Mouse (Mus musculus): Measurements from ENCODE around the gene Col18a1. TPM values are rescaled to one million over a fixed set of nuclear protein-coding genes. Genes with fewer than 3 reads are reported as not detected.

Col18a1 gene
- total RNA-seq, 1 experiment = 414 TPM

DNA sequence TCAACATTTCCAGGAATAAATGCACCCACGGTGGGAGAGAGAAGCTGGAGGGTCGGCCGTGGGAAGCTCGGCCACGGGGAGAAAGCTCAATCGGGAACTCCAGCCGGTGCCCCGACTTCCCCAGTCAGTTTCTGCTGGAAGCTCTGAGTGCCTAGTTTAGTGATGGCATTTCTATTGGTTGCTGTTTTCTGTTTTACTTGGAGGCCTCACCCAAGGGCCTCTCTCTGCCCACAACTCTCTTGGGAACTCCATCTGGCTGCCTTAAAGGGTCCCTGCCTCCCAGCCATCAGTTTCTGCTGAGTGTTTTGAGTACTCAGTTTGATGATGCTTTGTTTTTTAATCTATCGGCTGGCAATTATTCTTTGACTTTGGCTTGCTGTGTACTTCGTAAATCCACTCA is 109.6 kb downstream of the Col18a1 start:
- H3K36me3 ChIP-seq (ENCODE audit: control insufficient read depth, insufficient read depth, low read length, poor library complexity, severe bottlenecking) = peaks cover 79% of the 10 kb centered on the region
- in situ Hi-C loops (cut with MboI; ENCODE audit: low sequenced_read_pairs in 2 of 2, unreplicated experiment in 2 of 2) = no loop called here
- TF ChIP-seq ZC3H11A (IDR thresholded peaks at IDR 0.05; ENCODE audit: borderline replicate concordance, low read depth, low read length) (no peak), MAFK (IDR thresholded peaks at IDR 0.05; ENCODE audit: insufficient read depth, low read depth, low read length) (no peak), HCFC1 (IDR thresholded peaks at IDR 0.05; ENCODE audit: borderline replicate concordance, insufficient read depth, low read length) (no peak), CHD2 (IDR thresholded peaks at IDR 0.05; ENCODE audit: low read depth, low read length) (no peak), ZNF384 (IDR thresholded peaks at IDR 0.05; ENCODE audit: low read depth, low read length) (no peak)

DNA sequence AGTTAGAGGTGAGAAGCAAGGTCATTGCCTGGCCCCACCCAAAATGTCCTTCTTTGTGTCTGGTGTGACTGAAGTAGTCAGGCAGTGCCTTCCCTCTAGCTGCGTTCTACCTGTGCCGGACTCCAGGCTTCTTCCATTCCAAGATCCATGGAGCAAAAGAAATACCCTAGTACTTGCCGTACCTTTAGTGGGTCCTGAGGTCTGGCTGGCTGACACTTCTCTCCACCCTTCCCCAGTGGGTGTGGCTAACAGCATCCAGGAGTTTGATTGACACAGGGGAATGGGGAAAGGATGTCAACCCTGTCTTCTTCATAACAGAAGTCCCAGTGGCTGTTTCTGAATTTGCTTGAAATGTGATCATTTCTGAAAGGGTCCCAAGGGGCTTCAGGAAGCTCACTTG is 117.7 kb downstream of the Col18a1 start:
- peaks cover 58% of the 10 kb centered on the region for H3K36me3 ChIP-seq (ENCODE audit: control insufficient read depth, insufficient read depth, low read length, poor library complexity, severe bottlenecking)
- in situ Hi-C loops (cut with MboI; ENCODE audit: low sequenced_read_pairs in 2 of 2, unreplicated experiment in 2 of 2) = no loop called here
- no peak overlapping the region for H3K4me3 ChIP-seq (ENCODE audit: insufficient read depth in 1 of 2, low read depth in 1 of 2, low read length in 2 of 2, poor library complexity in 1 of 2, severe bottlenecking in 1 of 2)
- no peaks in the 10 kb centered on the region for H3K9me3 ChIP-seq (ENCODE audit: control insufficient read depth, insufficient read depth, low read depth, low read length)
- DNase-seq (ENCODE audit: low read depth, low spot score) = peak; percentile 25
- H3K9ac ChIP-seq (ENCODE audit: insufficient read depth, low read depth, low read length, poor library complexity, severe bottlenecking) = no peak overlapping the region
- H3K27ac ChIP-seq (ENCODE audit: insufficient read depth, low read depth, low read length, poor library complexity, severe bottlenecking) = peak overlapping the region; percentile 9; the same call in 1 of the 2 replicates
- no peak for TF ChIP-seq HCFC1 (IDR thresholded peaks at IDR 0.05; ENCODE audit: borderline replicate concordance, insufficient read depth, low read length)
- TF ChIP-seq ZNF384 (IDR thresholded peaks at IDR 0.05; ENCODE audit: low read depth, low read length) = no peak
- TF ChIP-seq CHD2 (IDR thresholded peaks at IDR 0.05; ENCODE audit: low read depth, low read length) = no peak
- no peak for TF ChIP-seq ZC3H11A (IDR thresholded peaks at IDR 0.05; ENCODE audit: borderline replicate concordance, low read depth, low read length)
- no peak for TF ChIP-seq MAFK (IDR thresholded peaks at IDR 0.05; ENCODE audit: insufficient read depth, low read depth, low read length)
- peaks cover 3 to 6% of the 10 kb centered on the region in 2 experiments; a peak in 3 of 4 replicates for H3K4me1 ChIP-seq (ENCODE audit: control insufficient read depth in 2 of 2, insufficient read depth in 2 of 2, low read length in 2 of 2, poor library complexity in 1 of 2)

More for the DNA sequence above, 109.6 kb downstream of the Col18a1 start:
- Histone ChIP-seq H3K9me3 (ENCODE audit: control insufficient read depth, insufficient read depth, low read depth, low read length) (no peaks in the 10 kb centered on the region), H3K4me1 (ENCODE audit: control insufficient read depth in 2 of 2, insufficient read depth in 2 of 2, low read length in 2 of 2, poor library complexity in 1 of 2) (0 out of 4 replicates have a peak, but pooled peaks cover 0 to 3% of the 10 kb centered on the region in 2 experiments), H3K27ac (ENCODE audit: insufficient read depth, low read depth, low read length, poor library complexity, severe bottlenecking) (no peak overlapping the region), H3K4me3 (ENCODE audit: insufficient read depth in 1 of 2, low read depth in 1 of 2, low read length in 2 of 2, poor library complexity in 1 of 2, severe bottlenecking in 1 of 2) (no peak overlapping the region), H3K9ac (ENCODE audit: insufficient read depth, low read depth, low read length, poor library complexity, severe bottlenecking) (no peak overlapping the region)
- no peak for DNase-seq (ENCODE audit: low read depth, low spot score)

DNA sequence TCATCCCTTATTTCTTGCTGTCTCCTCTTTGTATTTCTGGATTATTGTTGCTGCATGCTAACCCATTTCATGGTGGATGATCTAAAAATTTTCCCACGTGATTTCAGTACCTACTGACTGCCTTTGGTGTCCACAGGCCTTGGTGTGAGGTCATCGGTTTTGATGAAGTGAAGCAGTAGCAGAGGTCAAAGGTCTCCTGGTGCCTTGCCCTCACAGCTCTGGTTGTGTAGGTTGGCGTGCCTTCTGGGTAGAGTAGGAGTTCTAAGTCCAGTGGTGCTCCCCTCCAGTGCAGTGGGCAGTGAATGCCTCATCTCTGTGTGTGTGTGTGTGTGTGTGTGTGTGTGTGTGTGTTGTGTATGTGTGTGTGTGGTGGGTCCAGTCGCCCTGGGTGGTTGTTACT is 118.2 kb downstream of the Col18a1 start:
- Histone ChIP-seq H3K9ac (ENCODE audit: insufficient read depth, low read depth, low read length, poor library complexity, severe bottlenecking) (no peak overlapping the region), H3K36me3 (ENCODE audit: control insufficient read depth, insufficient read depth, low read length, poor library complexity, severe bottlenecking) (peaks cover 56% of the 10 kb centered on the region), H3K4me3 (ENCODE audit: insufficient read depth in 1 of 2, low read depth in 1 of 2, low read length in 2 of 2, poor library complexity in 1 of 2, severe bottlenecking in 1 of 2) (no peak overlapping the region), H3K4me1 (ENCODE audit: control insufficient read depth in 2 of 2, insufficient read depth in 2 of 2, low read length in 2 of 2, poor library complexity in 1 of 2) (peaks cover 3 to 6% of the 10 kb centered on the region in 2 experiments; a peak in 3 of 4 replicates), H3K27ac (ENCODE audit: insufficient read depth, low read depth, low read length, poor library complexity, severe bottlenecking) (peak overlapping the region; percentile 9; the same call in 1 of the 2 replicates), H3K9me3 (ENCODE audit: control insufficient read depth, insufficient read depth, low read depth, low read length) (no peaks in the 10 kb centered on the region)
- in situ Hi-C loops (cut with MboI; ENCODE audit: low sequenced_read_pairs in 2 of 2, unreplicated experiment in 2 of 2) = no loop called here
- DNase-seq (ENCODE audit: low read depth, low spot score) = no peak
- TF ChIP-seq ZNF384 (IDR thresholded peaks at IDR 0.05; ENCODE audit: low read depth, low read length) = no peak
- no peak for TF ChIP-seq MAFK (IDR thresholded peaks at IDR 0.05; ENCODE audit: insufficient read depth, low read depth, low read length)
- no peak for TF ChIP-seq ZC3H11A (IDR thresholded peaks at IDR 0.05; ENCODE audit: borderline replicate concordance, low read depth, low read length)
- TF ChIP-seq CHD2 (IDR thresholded peaks at IDR 0.05; ENCODE audit: low read depth, low read length) = no peak
- TF ChIP-seq HCFC1 (IDR thresholded peaks at IDR 0.05; ENCODE audit: borderline replicate concordance, insufficient read depth, low read length) = no peak

DNA sequence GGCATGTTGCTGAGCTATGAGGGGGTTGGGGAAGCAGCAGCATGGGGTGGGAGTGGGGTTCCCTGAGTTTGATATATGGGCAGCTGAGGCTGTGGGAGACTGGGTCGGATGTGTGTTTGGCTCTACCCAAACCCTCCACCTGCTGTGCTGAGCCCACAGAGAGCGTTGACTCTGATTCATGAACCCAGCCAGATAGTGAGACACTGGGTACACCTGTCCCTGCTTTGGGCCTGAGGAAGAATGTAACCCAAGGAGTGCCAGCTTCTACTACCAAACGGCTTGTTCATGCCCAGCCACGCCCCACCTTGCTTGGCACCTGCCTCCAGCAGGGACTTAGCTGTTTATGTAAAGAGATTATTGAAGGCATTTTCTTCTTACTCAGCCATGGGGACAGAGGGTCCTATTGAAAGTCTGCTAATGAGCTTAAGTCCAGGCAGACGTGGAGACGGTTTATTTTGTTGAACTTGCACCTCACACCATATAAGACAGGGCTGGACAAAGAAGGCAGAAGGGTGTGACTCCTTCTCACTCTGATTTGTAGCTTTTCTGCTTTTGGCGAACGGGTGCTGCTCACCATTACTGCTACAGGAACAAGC is 127.7 kb downstream of the Col18a1 start:
- Histone ChIP-seq H3K4me1 (ENCODE audit: control insufficient read depth in 2 of 2, insufficient read depth in 2 of 2, low read length in 2 of 2, poor library complexity in 1 of 2) (peaks cover 0 to 9% of the 10 kb centered on the region in 2 experiments; a peak in 2 of 4 replicates), H3K36me3 (ENCODE audit: control insufficient read depth, insufficient read depth, low read length, poor library complexity, severe bottlenecking) (peaks cover 24% of the 10 kb centered on the region), H3K27ac (ENCODE audit: insufficient read depth, low read depth, low read length, poor library complexity, severe bottlenecking) (no peak overlapping the region), H3K9ac (ENCODE audit: insufficient read depth, low read depth, low read length, poor library complexity, severe bottlenecking) (no peak overlapping the region), H3K9me3 (ENCODE audit: control insufficient read depth, insufficient read depth, low read depth, low read length) (no peaks in the 10 kb centered on the region), H3K4me3 (ENCODE audit: insufficient read depth in 1 of 2, low read depth in 1 of 2, low read length in 2 of 2, poor library complexity in 1 of 2, severe bottlenecking in 1 of 2) (no peak overlapping the region)
- in situ Hi-C loops (cut with MboI; ENCODE audit: low sequenced_read_pairs in 2 of 2, unreplicated experiment in 2 of 2) = no loop called here
- DNase-seq (ENCODE audit: low read depth, low spot score) = no peak
- TF ChIP-seq MAFK (IDR thresholded peaks at IDR 0.05; ENCODE audit: insufficient read depth, low read depth, low read length) (no peak), HCFC1 (IDR thresholded peaks at IDR 0.05; ENCODE audit: borderline replicate concordance, insufficient read depth, low read length) (no peak), ZC3H11A (IDR thresholded peaks at IDR 0.05; ENCODE audit: borderline replicate concordance, low read depth, low read length) (no peak), CHD2 (IDR thresholded peaks at IDR 0.05; ENCODE audit: low read depth, low read length) (no peak), ZNF384 (IDR thresholded peaks at IDR 0.05; ENCODE audit: low read depth, low read length) (no peak)

Measured in ES-E14 (cell line).